Mouse (Mus musculus) bone marrow, adult 2 months (tissue): ENCODE measurements around the gene Spats1.

Experiments used
- CTCF ChIP-seq: fragments of 200-500 bp; IDR thresholded peaks from 2 replicates; pipeline ENCODE4 v1.5.1; 2011; ENCODE audit warnings: low read length, control low read depth; ENCODE audit not compliant: control insufficient read depth, insufficient read depth
- POLR2A ChIP-seq: fragments of 200-500 bp; IDR thresholded peaks from 2 replicates; pipeline ENCODE4 v1.6.1; 2011; ENCODE audit warnings: low read depth, mild to moderate bottlenecking, control low read depth, low read length, borderline replicate concordance; ENCODE audit not compliant: control insufficient read depth

DNA sequence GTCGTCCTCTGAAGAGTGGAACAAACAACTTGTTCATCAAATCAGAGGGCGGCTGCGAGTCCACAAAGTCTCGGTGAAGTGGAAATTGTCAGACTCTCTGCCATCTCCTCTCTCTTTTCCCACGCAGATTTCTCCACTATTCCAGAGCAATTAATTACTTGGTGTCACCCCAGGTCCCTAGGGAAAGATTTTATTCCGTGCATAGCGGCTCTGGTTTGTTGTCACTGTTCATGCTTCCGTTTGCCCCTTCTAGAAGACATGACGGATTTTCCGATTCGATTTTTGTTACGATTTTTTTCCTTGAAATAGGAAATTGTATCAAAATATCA, 41.0 kb downstream of the Spats1 start:
- TF ChIP-seq CTCF (no peak), POLR2A (no peak)
